Mouse (Mus musculus): ENCODE results near the gene Tmem51. TPM values are rescaled to one million over a fixed set of nuclear protein-coding genes. Genes with fewer than 3 reads are reported as not detected.

The Tmem51 gene
- polyA plus RNA-seq, 1 experiment from 2014 or later: 43.2 TPM

- WGBS: 2% methylated on average over 41 of the region's 46 CpGs
These were observed 69.2 kb downstream of the Tmem51 start, which contains the start of gene Fhad1 for GRCm38 (mm10) chr4:142014659-142015608. Gene Fhad1 (minus strand): TSS chr4:142015082.

DNA sequence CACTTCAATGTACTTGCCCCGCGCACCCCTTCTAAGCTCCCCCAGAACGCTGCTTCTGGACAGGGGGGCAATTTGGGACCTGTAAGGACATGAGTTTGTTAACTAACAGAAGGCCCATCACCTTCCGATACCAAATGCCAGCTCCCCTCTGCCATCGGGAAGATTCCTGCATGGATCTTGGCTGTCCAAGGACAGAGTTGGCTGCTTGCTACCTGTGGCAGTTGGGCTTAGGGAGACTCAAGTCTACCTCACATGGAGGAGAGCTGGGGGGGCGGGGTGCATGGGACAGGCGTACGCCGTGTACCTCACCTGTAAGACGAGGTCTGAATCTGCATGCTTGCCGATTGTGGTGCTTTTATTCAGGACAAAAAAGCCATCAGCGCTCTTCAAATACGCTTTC, 72.9 kb downstream of the Tmem51 start:
- Histone ChIP-seq H3K4me3 (ENCODE audit: low read depth, low read length) (no peak overlapping the region), H3K27me3 (ENCODE audit: control insufficient read depth, insufficient read depth, low read length) (no peaks in the 10 kb centered on the region), H3K4me1 (ENCODE audit: control insufficient read depth, insufficient read depth, low read length) (peaks cover 8% of the 10 kb centered on the region; the same call in 1 of the 2 replicates), H3K27ac (ENCODE audit: low read length) (no peak overlapping the region), H3K36me3 (ENCODE audit: control insufficient read depth, insufficient read depth, low read length) (no peaks in the 10 kb centered on the region), H3K9me3 (ENCODE audit: control insufficient read depth, low read depth, low read length) (no peaks in the 10 kb centered on the region), H3K4me2 (replicated peaks; ENCODE audit: low read depth, low read length) (no peak overlapping the region), H3K9ac (replicated peaks; ENCODE audit: low read depth, low read length) (no peak overlapping the region)
- ATAC-seq (ENCODE audit: insufficient number of reproducible peaks, insufficient read depth, low FRiP score, low read depth): no peak
- whole genome bisulfite sequencing: 84% methylated on average over 13 of the region's 13 CpGs

More at GRCm38 (mm10) chr4:142014659-142015608, 69.2 kb downstream of the Tmem51 start, which contains the start of gene Fhad1:
- H3K36me3 ChIP-seq (ENCODE audit: control insufficient read depth, insufficient read depth, low read length): no peaks in the 10 kb centered on the region
- no peaks in the 10 kb centered on the region for H3K27me3 ChIP-seq (ENCODE audit: control insufficient read depth, insufficient read depth, low read length)
- no peaks in the 10 kb centered on the region for H3K9me3 ChIP-seq (ENCODE audit: control insufficient read depth, low read depth, low read length)
- peak within 1 kb of the TSS; percentile 69 for H3K4me2 ChIP-seq (replicated peaks; ENCODE audit: low read depth, low read length)
- H3K4me1 ChIP-seq (ENCODE audit: control insufficient read depth, insufficient read depth, low read length): peaks cover 11% of the 10 kb centered on the region; the same call in 1 of the 2 replicates
- H3K9ac ChIP-seq (replicated peaks; ENCODE audit: low read depth, low read length): 0 out of 2 replicates have a peak within 1 kb of the TSS, but pooled peaks have one; percentile 11
- ATAC-seq (ENCODE audit: insufficient number of reproducible peaks, insufficient read depth, low FRiP score, low read depth): peak; percentile 89
- H3K4me3 ChIP-seq (ENCODE audit: low read depth, low read length): peak within 1 kb of the TSS; percentile 28
- peak within 1 kb of the TSS; percentile 6; the same call in 1 of the 2 replicates for H3K27ac ChIP-seq (ENCODE audit: low read length)

DNA sequence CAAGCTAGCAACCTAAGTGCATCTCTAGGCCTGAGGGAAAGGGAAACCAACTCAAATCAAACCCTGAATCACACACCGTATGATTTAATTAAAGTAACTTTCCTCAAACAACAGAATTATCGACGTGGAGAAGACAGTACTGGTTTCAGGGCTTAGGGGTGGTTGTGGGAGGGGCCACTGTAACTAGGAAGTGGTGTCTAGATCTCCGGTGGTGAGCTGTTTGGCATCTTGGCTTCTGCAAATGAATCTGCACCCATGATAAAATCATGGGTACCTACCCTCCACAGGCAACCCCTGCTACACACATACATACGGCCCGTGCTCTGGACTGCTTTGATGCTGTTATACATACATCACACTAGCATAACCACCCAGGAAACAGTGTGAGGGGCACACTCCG, 73.7 kb downstream of the Tmem51 start:
- Histone ChIP-seq H3K27me3 (ENCODE audit: control insufficient read depth, insufficient read depth, low read length) (no peaks in the 10 kb centered on the region), H3K4me3 (ENCODE audit: low read depth, low read length) (no peak overlapping the region), H3K27ac (ENCODE audit: low read length) (no peak overlapping the region), H3K9ac (replicated peaks; ENCODE audit: low read depth, low read length) (no peak overlapping the region), H3K9me3 (ENCODE audit: control insufficient read depth, low read depth, low read length) (no peaks in the 10 kb centered on the region), H3K4me2 (replicated peaks; ENCODE audit: low read depth, low read length) (no peak overlapping the region), H3K4me1 (ENCODE audit: control insufficient read depth, insufficient read depth, low read length) (peaks cover 4% of the 10 kb centered on the region; the same call in 1 of the 2 replicates), H3K36me3 (ENCODE audit: control insufficient read depth, insufficient read depth, low read length) (no peaks in the 10 kb centered on the region)
- 74% methylated on average over 7 of the region's 7 CpGs for whole genome bisulfite sequencing
- no peak for ATAC-seq (ENCODE audit: insufficient number of reproducible peaks, insufficient read depth, low FRiP score, low read depth)

DNA sequence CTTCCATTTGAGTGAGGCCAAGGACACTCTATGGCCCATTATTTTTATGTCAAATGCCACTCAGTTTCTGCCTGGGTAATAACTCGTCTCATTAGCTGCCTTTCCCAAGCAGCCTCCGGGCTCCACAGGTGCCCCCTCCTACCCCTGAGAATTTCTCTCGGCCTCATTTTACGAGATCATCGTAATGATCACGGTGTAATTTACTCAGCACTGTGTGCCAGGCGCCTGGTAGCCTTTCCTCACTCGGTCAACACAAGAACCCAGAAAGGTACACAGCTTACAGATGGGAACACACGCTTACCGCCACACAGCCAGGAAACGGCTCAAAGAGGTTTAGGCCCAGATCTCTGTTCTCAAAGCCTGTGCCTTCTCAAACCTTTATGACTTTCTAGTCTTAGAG, 75.9 kb downstream of the Tmem51 start:
- no peaks in the 10 kb centered on the region for H3K4me1 ChIP-seq (ENCODE audit: control insufficient read depth, insufficient read depth, low read length)
- no peaks in the 10 kb centered on the region for H3K27me3 ChIP-seq (ENCODE audit: control insufficient read depth, insufficient read depth, low read length)
- no peak overlapping the region for H3K27ac ChIP-seq (ENCODE audit: low read length)
- no peaks in the 10 kb centered on the region for H3K36me3 ChIP-seq (ENCODE audit: control insufficient read depth, insufficient read depth, low read length)
- no peak overlapping the region for H3K4me3 ChIP-seq (ENCODE audit: low read depth, low read length)
- 79% methylated on average over 11 of the region's 11 CpGs for WGBS
- no peaks in the 10 kb centered on the region for H3K9me3 ChIP-seq (ENCODE audit: control insufficient read depth, low read depth, low read length)
- no peak overlapping the region for H3K4me2 ChIP-seq (replicated peaks; ENCODE audit: low read depth, low read length)
- no peak overlapping the region for H3K9ac ChIP-seq (replicated peaks; ENCODE audit: low read depth, low read length)
- no peak; the same call in 1 of the 2 replicates for ATAC-seq (ENCODE audit: insufficient number of reproducible peaks, insufficient read depth, low FRiP score, low read depth)

GRCm38 (mm10) chr4:142000581-142000980, 83.5 kb downstream of the Tmem51 start:
- ATAC-seq (ENCODE audit: insufficient number of reproducible peaks, insufficient read depth, low FRiP score, low read depth): no peak
- H3K27me3 ChIP-seq (ENCODE audit: control insufficient read depth, insufficient read depth, low read length): no peaks in the 10 kb centered on the region
- no peak overlapping the region for H3K4me2 ChIP-seq (replicated peaks; ENCODE audit: low read depth, low read length)
- H3K4me3 ChIP-seq (ENCODE audit: low read depth, low read length): no peak overlapping the region
- H3K27ac ChIP-seq (ENCODE audit: low read length): peak overlapping the region; percentile 33; the same call in 1 of the 2 replicates
- WGBS: 45% methylated on average over 9 of the region's 9 CpGs
- no peaks in the 10 kb centered on the region for H3K36me3 ChIP-seq (ENCODE audit: control insufficient read depth, insufficient read depth, low read length)
- H3K9me3 ChIP-seq (ENCODE audit: control insufficient read depth, low read depth, low read length): 0 out of 2 replicates have a peak, but pooled peaks cover 3% of the 10 kb centered on the region
- peaks cover 8% of the 10 kb centered on the region; the same call in 1 of the 2 replicates for H3K4me1 ChIP-seq (ENCODE audit: control insufficient read depth, insufficient read depth, low read length)
- H3K9ac ChIP-seq (replicated peaks; ENCODE audit: low read depth, low read length): no peak overlapping the region

GRCm38 (mm10) chr4:141999494-142000074, 84.5 kb downstream of the Tmem51 start:
- Histone ChIP-seq H3K36me3 (ENCODE audit: control insufficient read depth, insufficient read depth, low read length) (no peaks in the 10 kb centered on the region), H3K27ac (ENCODE audit: low read length) (peak overlapping the region; percentile 67; the same call in 1 of the 2 replicates), H3K4me2 (replicated peaks; ENCODE audit: low read depth, low read length) (no peak overlapping the region), H3K4me3 (ENCODE audit: low read depth, low read length) (no peak overlapping the region), H3K9ac (replicated peaks; ENCODE audit: low read depth, low read length) (no peak overlapping the region), H3K27me3 (ENCODE audit: control insufficient read depth, insufficient read depth, low read length) (no peaks in the 10 kb centered on the region), H3K4me1 (ENCODE audit: control insufficient read depth, insufficient read depth, low read length) (peaks cover 8% of the 10 kb centered on the region; the same call in 1 of the 2 replicates), H3K9me3 (ENCODE audit: control insufficient read depth, low read depth, low read length) (0 out of 2 replicates have a peak, but pooled peaks cover 3% of the 10 kb centered on the region)
- peak; percentile 63 for ATAC-seq (ENCODE audit: insufficient number of reproducible peaks, insufficient read depth, low FRiP score, low read depth)
- WGBS: 47% methylated on average over 7 of the region's 7 CpGs

- Histone ChIP-seq H3K27me3 (ENCODE audit: control insufficient read depth, insufficient read depth, low read length) (no peaks in the 10 kb centered on the region), H3K36me3 (ENCODE audit: control insufficient read depth, insufficient read depth, low read length) (no peaks in the 10 kb centered on the region), H3K27ac (ENCODE audit: low read length) (no peak overlapping the region), H3K4me2 (replicated peaks; ENCODE audit: low read depth, low read length) (peak overlapping the region; percentile 13), H3K9me3 (ENCODE audit: control insufficient read depth, low read depth, low read length) (0 out of 2 replicates have a peak, but pooled peaks cover 3% of the 10 kb centered on the region), H3K9ac (replicated peaks; ENCODE audit: low read depth, low read length) (no peak overlapping the region), H3K4me1 (ENCODE audit: control insufficient read depth, insufficient read depth, low read length) (peaks cover 8% of the 10 kb centered on the region; the same call in 1 of the 2 replicates), H3K4me3 (ENCODE audit: low read depth, low read length) (0 out of 2 replicates have a peak overlapping the region, but pooled peaks have one; percentile 0)
- 25% methylated on average over 11 of the region's 11 CpGs for WGBS
- ATAC-seq (ENCODE audit: insufficient number of reproducible peaks, insufficient read depth, low FRiP score, low read depth): 0 out of 2 replicates have a peak, but pooled peaks have one; percentile 8
These were observed 85.8 kb downstream of the Tmem51 start for GRCm38 (mm10) chr4:141998282-141998821.

DNA sequence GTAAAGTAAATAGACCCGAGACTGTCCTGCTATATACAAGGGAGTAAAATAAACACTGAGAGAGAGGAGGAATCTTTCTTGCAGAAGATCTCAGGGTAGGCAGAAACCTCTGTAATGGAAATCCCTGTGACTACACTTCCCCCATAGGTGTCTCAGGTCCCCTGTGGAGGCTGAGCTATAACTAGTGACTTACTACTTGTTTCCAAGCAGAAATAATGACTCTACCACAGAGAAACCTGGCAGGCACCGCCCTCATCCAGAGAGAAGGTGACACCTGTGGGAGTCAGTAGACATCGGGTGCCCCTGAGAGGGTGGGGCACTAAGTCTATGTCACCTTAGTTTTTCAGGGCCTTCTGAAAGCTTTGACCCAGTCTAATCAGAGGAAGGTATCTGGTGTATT, 87.2 kb downstream of the Tmem51 start:
- WGBS: 43% methylated on average over 3 of the region's 3 CpGs
- H3K9ac ChIP-seq (replicated peaks; ENCODE audit: low read depth, low read length): no peak overlapping the region
- no peak overlapping the region for H3K4me3 ChIP-seq (ENCODE audit: low read depth, low read length)
- H3K4me1 ChIP-seq (ENCODE audit: control insufficient read depth, insufficient read depth, low read length): peaks cover 8% of the 10 kb centered on the region; the same call in 1 of the 2 replicates
- H3K9me3 ChIP-seq (ENCODE audit: control insufficient read depth, low read depth, low read length): no peaks in the 10 kb centered on the region
- H3K27ac ChIP-seq (ENCODE audit: low read length): no peak overlapping the region
- no peak for ATAC-seq (ENCODE audit: insufficient number of reproducible peaks, insufficient read depth, low FRiP score, low read depth)
- H3K36me3 ChIP-seq (ENCODE audit: control insufficient read depth, insufficient read depth, low read length): no peaks in the 10 kb centered on the region
- H3K4me2 ChIP-seq (replicated peaks; ENCODE audit: low read depth, low read length): no peak overlapping the region
- H3K27me3 ChIP-seq (ENCODE audit: control insufficient read depth, insufficient read depth, low read length): no peaks in the 10 kb centered on the region
